Mouse (Mus musculus): Measurements from ENCODE around the gene Hjurp.

GRCm38 (mm10) chr1:88230981-88231802 lies 46.2 kb downstream of the Hjurp start:
- TF ChIP-seq CTCF (IDR thresholded peaks at IDR 0.05) (no peak), EP300 (IDR thresholded peaks at IDR 0.05) (no peak)
